In genomic region chr7:109542364-109542628, GRCm38 (mm10) we compare ENCODE assay signal across 15 mouse cellular contexts. TPM values are rescaled to one million over a fixed set of nuclear protein-coding genes. Genes with fewer than 3 reads are reported as not detected.
DNase-seq lines count a peak whose midpoint lies in the region; ATAC-seq and TF ChIP-seq lines count a peak whose summit lies in the region.
"Had no signal": no experiment of that assay in that cellular context is flagged by ENCODE, and none has a peak within 500 bp of the region (broad histone marks: within the 10 kb centered on the region; RNA-seq: fewer than 3 reads in every experiment).

No protein-coding gene starts in this region.

- H3K4me1 ChIP-seq in cerebellum, adult 2 months (ENCODE audit: control insufficient read depth, insufficient read depth, low read length) = no peaks in the 10 kb centered on the region; the same call in 1 of the 2 replicates
- no peaks in the 10 kb centered on the region for H3K4me1 ChIP-seq in hindbrain, embryonic 10.5 days (replicated peaks)
- H3K4me1 ChIP-seq in hindbrain, embryonic 13.5 days (replicated peaks) = peaks cover 8% of the 10 kb centered on the region
- no peaks in the 10 kb centered on the region for H3K4me1 ChIP-seq in liver, postnatal 0 days (ENCODE audit: insufficient read depth)
- no peaks in the 10 kb centered on the region for H3K4me1 ChIP-seq in liver, embryonic 11.5 days (replicated peaks; ENCODE audit: control insufficient read depth, insufficient read depth, low read length)
- H3K4me1 ChIP-seq in neural tube, embryonic 15.5 days = peaks cover 3% of the 10 kb centered on the region; the same call in 1 of the 2 replicates
- H3K4me1 ChIP-seq: midbrain, embryonic 13.5 days had no signal

- WGBS in cerebellum, adult 2 months = 79% methylated on average over 3 of the region's 3 CpGs
- WGBS in hindbrain, embryonic 10.5 days = 92% methylated on average over 3 of the region's 3 CpGs
- WGBS in hindbrain, embryonic 13.5 days = 88% methylated on average over 3 of the region's 3 CpGs
- WGBS in liver, postnatal 0 days (ENCODE audit: insufficient replicate concordance) = 36% methylated on average over 3 of the region's 3 CpGs
- 59% methylated on average over 3 of the region's 3 CpGs for WGBS in liver, embryonic 11.5 days
- WGBS in neural tube, embryonic 15.5 days = 88% methylated on average over 3 of the region's 3 CpGs

- H3K4me2 ChIP-seq in hindbrain, embryonic 13.5 days = no peak overlapping the region
- no peak overlapping the region for H3K4me2 ChIP-seq in liver, postnatal 0 days (ENCODE audit: low read depth, low read length)
- H3K4me2 ChIP-seq in liver, embryonic 11.5 days = no peak overlapping the region
- no peak overlapping the region for H3K4me2 ChIP-seq in neural tube, embryonic 15.5 days
- H3K4me2 ChIP-seq: hindbrain, embryonic 15.5 days; midbrain, embryonic 13.5 days had no signal

- no peaks in the 10 kb centered on the region for H3K27me3 ChIP-seq in cerebellum, adult 2 months (ENCODE audit: control insufficient read depth, insufficient read depth, low read length)
- H3K27me3 ChIP-seq in hindbrain, embryonic 10.5 days (ENCODE audit: insufficient read depth, poor library complexity, severe bottlenecking) = no peaks in the 10 kb centered on the region
- H3K27me3 ChIP-seq in hindbrain, embryonic 13.5 days = no peaks in the 10 kb centered on the region
- no peaks in the 10 kb centered on the region for H3K27me3 ChIP-seq in liver, postnatal 0 days (ENCODE audit: insufficient read depth, low read length)
- H3K27me3 ChIP-seq in liver, embryonic 11.5 days (replicated peaks; ENCODE audit: control insufficient read depth, insufficient read depth, low read length) = no peaks in the 10 kb centered on the region
- H3K27me3 ChIP-seq in neural tube, embryonic 15.5 days (replicated peaks) = no peaks in the 10 kb centered on the region
- H3K27me3 ChIP-seq: CH12.LX; hindbrain, embryonic 15.5 days; midbrain, embryonic 13.5 days had no signal

- no peak for DNase-seq in cerebellum, adult 2 months
- no peak for DNase-seq in hindbrain, embryonic 10.5 days (ENCODE audit: low spot score)
- no peak for DNase-seq in liver, postnatal 0 days
- no peak for DNase-seq in liver, embryonic 11.5 days (ENCODE audit: low spot score)
- DNase-seq: cerebellum, adult 9-11 months; left cerebral cortex, postnatal 4 days; lung, adult 18-20 months had no signal

- TF ChIP-seq EP300 in liver, postnatal 0 days (IDR thresholded peaks at IDR 0.05; ENCODE audit: low read depth) = no peak

- H3K36me3 ChIP-seq in hindbrain, embryonic 10.5 days = peaks cover 81% of the 10 kb centered on the region
- peaks cover 20% of the 10 kb centered on the region for H3K36me3 ChIP-seq in hindbrain, embryonic 13.5 days
- H3K36me3 ChIP-seq in liver, postnatal 0 days (replicated peaks; ENCODE audit: insufficient read depth, low read length) = peaks cover 40% of the 10 kb centered on the region
- H3K36me3 ChIP-seq in liver, embryonic 11.5 days (ENCODE audit: control insufficient read depth, insufficient read depth, low read length) = 0 out of 2 replicates have a peak, but pooled peaks cover 2% of the 10 kb centered on the region
- H3K36me3 ChIP-seq in neural tube, embryonic 15.5 days = no peaks in the 10 kb centered on the region
- H3K36me3 ChIP-seq: hindbrain, embryonic 15.5 days had no signal

- H3K4me3 ChIP-seq in cerebellum, adult 2 months (replicated peaks; ENCODE audit: insufficient read depth, low read depth, low read length) = no peak overlapping the region
- no peak overlapping the region for H3K4me3 ChIP-seq in hindbrain, embryonic 10.5 days
- no peak overlapping the region for H3K4me3 ChIP-seq in hindbrain, embryonic 13.5 days
- H3K4me3 ChIP-seq in liver, postnatal 0 days (ENCODE audit: low read depth, low read length) = no peak overlapping the region
- H3K4me3 ChIP-seq in liver, embryonic 11.5 days (ENCODE audit: low read depth, low read length) = no peak overlapping the region
- no peak overlapping the region for H3K4me3 ChIP-seq in neural tube, embryonic 15.5 days (replicated peaks)
- H3K4me3 ChIP-seq: hindbrain, embryonic 15.5 days; midbrain, embryonic 13.5 days had no signal

- no peak for ATAC-seq in cerebellum, adult (ENCODE audit: insufficient number of reproducible peaks, low FRiP score, low TSS enrichment)
- ATAC-seq in hindbrain, embryonic 13.5 days (ENCODE audit: low FRiP score) = no peak
- peak; percentile 8; the same call in 1 of the 2 replicates for ATAC-seq in liver, postnatal 0 days
- ATAC-seq in liver, embryonic 11.5 days (replicated peaks; ENCODE audit: low FRiP score) = no peak
- ATAC-seq in neural tube, embryonic 15.5 days (ENCODE audit: low FRiP score) = no peak
- ATAC-seq in frontal cortex, adult (ENCODE audit: low TSS enrichment) = no peak
- ATAC-seq: midbrain, embryonic 13.5 days had no signal

- no peak for TF ChIP-seq POLR2A in cerebellum, adult 2 months (IDR thresholded peaks at IDR 0.05; ENCODE audit: borderline replicate concordance, insufficient read depth, low read length)

- H3K27ac ChIP-seq in cerebellum, adult 2 months (ENCODE audit: insufficient read depth, low read length) = peak overlapping the region; percentile 27; the same call in 1 of the 2 replicates
- 0 out of 2 replicates have a peak overlapping the region, but pooled peaks have one; percentile 45 for H3K27ac ChIP-seq in hindbrain, embryonic 10.5 days
- H3K27ac ChIP-seq in hindbrain, embryonic 13.5 days = no peak overlapping the region
- H3K27ac ChIP-seq in liver, postnatal 0 days (ENCODE audit: low read depth) = no peak overlapping the region
- no peak overlapping the region for H3K27ac ChIP-seq in liver, embryonic 11.5 days (ENCODE audit: low read depth, low read length)
- H3K27ac ChIP-seq in neural tube, embryonic 15.5 days (replicated peaks) = peak overlapping the region; percentile 50; the same call in 1 of the 2 replicates
- H3K27ac ChIP-seq: hindbrain, embryonic 15.5 days; midbrain, embryonic 13.5 days had no signal

- no peak for TF ChIP-seq CTCF in cerebellum, adult 2 months (IDR thresholded peaks at IDR 0.05; ENCODE audit: borderline replicate concordance, insufficient read depth, low read depth, low read length)
- no peak for TF ChIP-seq CTCF in liver, postnatal 0 days (IDR thresholded peaks at IDR 0.05; ENCODE audit: low read depth)

- H3K9ac ChIP-seq in hindbrain, embryonic 13.5 days = no peak overlapping the region
- H3K9ac ChIP-seq in liver, postnatal 0 days (replicated peaks) = no peak overlapping the region
- H3K9ac ChIP-seq in liver, embryonic 11.5 days (ENCODE audit: low read depth, low read length) = no peak overlapping the region
- no peak overlapping the region for H3K9ac ChIP-seq in neural tube, embryonic 15.5 days (replicated peaks)
- H3K9ac ChIP-seq: hindbrain, embryonic 15.5 days; midbrain, embryonic 13.5 days had no signal

- no peaks in the 10 kb centered on the region for H3K9me3 ChIP-seq in hindbrain, embryonic 10.5 days
- H3K9me3 ChIP-seq in hindbrain, embryonic 13.5 days = no peaks in the 10 kb centered on the region
- no peaks in the 10 kb centered on the region for H3K9me3 ChIP-seq in liver, postnatal 0 days (ENCODE audit: low read length)
- no peaks in the 10 kb centered on the region for H3K9me3 ChIP-seq in liver, embryonic 11.5 days (ENCODE audit: control insufficient read depth, low read length)
- H3K9me3 ChIP-seq in neural tube, embryonic 15.5 days (replicated peaks) = no peaks in the 10 kb centered on the region
- H3K9me3 ChIP-seq: hindbrain, embryonic 15.5 days; midbrain, embryonic 13.5 days had no signal

RNA-seq across cellular contexts. Expression of gene Rpl27a, which starts 23.3 kb away (rescaled TPM):
- 299 and 318 TPM in 2 replicates for polyA plus RNA-seq in cerebellum, adult 2 months (2012; rRNA removed)
- 101 and 126 TPM in 2 replicates for polyA plus RNA-seq in hindbrain, embryonic 10.5 days (2016; fragmentation: Nextera tagmentation; extraction: Ambion mirVana)
- 89.0 TPM in 2 replicates for polyA plus RNA-seq in hindbrain, embryonic 13.5 days (2015; fragmentation: Nextera tagmentation; extraction: Ambion mirVana)
- 83.1 and 84.4 TPM in 2 replicates for polyA plus RNA-seq in liver, postnatal 0 days (2015; fragmentation: Nextera tagmentation; extraction: Ambion mirVana)
- polyA plus RNA-seq in liver, embryonic 11.5 days (2014; fragmentation: Nextera tagmentation; extraction: Ambion mirVana) = 184 and 208 TPM in 2 replicates
- 81.6 and 93.8 TPM in 2 replicates for polyA plus RNA-seq in neural tube, embryonic 15.5 days (2015; fragmentation: Nextera tagmentation; extraction: Ambion mirVana)

RNA-seq across cellular contexts. Expression of gene Trim66, which starts 34.4 kb away (rescaled TPM):
- polyA plus RNA-seq in cerebellum, adult 2 months (2012; rRNA removed) = 11.3 and 11.6 TPM in 2 replicates
- 0.07 and 0.08 TPM in 2 replicates for polyA plus RNA-seq in hindbrain, embryonic 10.5 days (2016; fragmentation: Nextera tagmentation; extraction: Ambion mirVana)
- polyA plus RNA-seq in hindbrain, embryonic 13.5 days (2015; fragmentation: Nextera tagmentation; extraction: Ambion mirVana) = 0.22 and 0.34 TPM in 2 replicates
- polyA plus RNA-seq in liver, postnatal 0 days (2015; fragmentation: Nextera tagmentation; extraction: Ambion mirVana) = 0.02 TPM in 1 of 2 replicates, not detected in the other
- polyA plus RNA-seq in liver, embryonic 11.5 days (2014; fragmentation: Nextera tagmentation; extraction: Ambion mirVana) = 0.01 and 0.11 TPM in 2 replicates
- polyA plus RNA-seq in neural tube, embryonic 15.5 days (2015; fragmentation: Nextera tagmentation; extraction: Ambion mirVana) = 0.47 and 0.73 TPM in 2 replicates
- polyA plus RNA-seq: kidney, embryonic 14.5 days had no signal

Comparison
In these comparisons a context has a peak if more than half of its experiments do, and no peak if none do; other contexts are left out.
1. H3K27ac ChIP-seq: peak in cerebellum, adult 2 months (single experiment), hindbrain, embryonic 10.5 days (single experiment) and neural tube, embryonic 15.5 days (single experiment); none in hindbrain, embryonic 13.5 days (single experiment), liver, postnatal 0 days (single experiment) and liver, embryonic 11.5 days (single experiment).